Mouse (Mus musculus): ENCODE measurements around the gene Ccdc167. TPM values are rescaled to one million over a fixed set of nuclear protein-coding genes. Genes with fewer than 3 reads are reported as not detected.

Gene Ccdc167
- polyA plus RNA-seq, 1 experiment = 1.5 TPM

- peaks cover 4% of the 10 kb centered on the region; the same call in 1 of the 2 replicates for H3K4me1 ChIP-seq (ENCODE audit: control insufficient read depth, insufficient read depth, low read length)
- no peak overlapping the region for H3K4me3 ChIP-seq (ENCODE audit: control insufficient read depth, low read depth, low read length)
- no peaks in the 10 kb centered on the region for H3K27me3 ChIP-seq (ENCODE audit: control insufficient read depth, insufficient read depth, low read length)
- no peak for TF ChIP-seq CTCF (IDR thresholded peaks at IDR 0.05; ENCODE audit: control insufficient read depth, insufficient read depth, insufficient replicate concordance, low read depth, low read length)
- TF ChIP-seq POLR2A (IDR thresholded peaks at IDR 0.05; ENCODE audit: control insufficient read depth, low read depth, low read length) = no peak
- H3K36me3 ChIP-seq (ENCODE audit: control insufficient read depth, insufficient read depth, low read length) = no peaks in the 10 kb centered on the region
- H3K27ac ChIP-seq (ENCODE audit: control insufficient read depth, insufficient read depth, low read depth, low read length) = peak overlapping the region; percentile 82
These were observed 14.6 kb upstream of the Ccdc167 start for GRCm38 (mm10) chr17:29731266-29731952.

GRCm38 (mm10) chr17:29730510-29731265 lies 13.8 kb upstream of the Ccdc167 start:
- Histone ChIP-seq H3K27ac (ENCODE audit: control insufficient read depth, insufficient read depth, low read depth, low read length) (peak overlapping the region; percentile 82), H3K4me1 (ENCODE audit: control insufficient read depth, insufficient read depth, low read length) (peaks cover 4% of the 10 kb centered on the region; the same call in 1 of the 2 replicates), H3K36me3 (ENCODE audit: control insufficient read depth, insufficient read depth, low read length) (no peaks in the 10 kb centered on the region), H3K27me3 (ENCODE audit: control insufficient read depth, insufficient read depth, low read length) (no peaks in the 10 kb centered on the region), H3K4me3 (ENCODE audit: control insufficient read depth, low read depth, low read length) (no peak overlapping the region)
- TF ChIP-seq POLR2A (IDR thresholded peaks at IDR 0.05; ENCODE audit: control insufficient read depth, low read depth, low read length) = no peak
- no peak for TF ChIP-seq CTCF (IDR thresholded peaks at IDR 0.05; ENCODE audit: control insufficient read depth, insufficient read depth, insufficient replicate concordance, low read depth, low read length)

GRCm38 (mm10) chr17:29728082-29728481 lies 11.2 kb upstream of the Ccdc167 start:
- Histone ChIP-seq H3K36me3 (ENCODE audit: control insufficient read depth, insufficient read depth, low read length) (no peaks in the 10 kb centered on the region), H3K27ac (ENCODE audit: control insufficient read depth, insufficient read depth, low read depth, low read length) (no peak overlapping the region), H3K4me1 (ENCODE audit: control insufficient read depth, insufficient read depth, low read length) (peaks cover 4% of the 10 kb centered on the region; the same call in 1 of the 2 replicates), H3K27me3 (ENCODE audit: control insufficient read depth, insufficient read depth, low read length) (no peaks in the 10 kb centered on the region), H3K4me3 (ENCODE audit: control insufficient read depth, low read depth, low read length) (no peak overlapping the region)
- TF ChIP-seq CTCF (IDR thresholded peaks at IDR 0.05; ENCODE audit: control insufficient read depth, insufficient read depth, insufficient replicate concordance, low read depth, low read length) (no peak), POLR2A (IDR thresholded peaks at IDR 0.05; ENCODE audit: control insufficient read depth, low read depth, low read length) (no peak)

GRCm38 (mm10) chr17:29725027-29725620 lies 8.3 kb upstream of the Ccdc167 start:
- TF ChIP-seq POLR2A (IDR thresholded peaks at IDR 0.05; ENCODE audit: control insufficient read depth, low read depth, low read length) (no peak), CTCF (IDR thresholded peaks at IDR 0.05; ENCODE audit: control insufficient read depth, insufficient read depth, insufficient replicate concordance, low read depth, low read length) (no peak)
- H3K4me3 ChIP-seq (ENCODE audit: control insufficient read depth, low read depth, low read length) = no peak overlapping the region
- no peaks in the 10 kb centered on the region for H3K4me1 ChIP-seq (ENCODE audit: control insufficient read depth, insufficient read depth, low read length)
- no peak overlapping the region for H3K27ac ChIP-seq (ENCODE audit: control insufficient read depth, insufficient read depth, low read depth, low read length)
- no peaks in the 10 kb centered on the region for H3K36me3 ChIP-seq (ENCODE audit: control insufficient read depth, insufficient read depth, low read length)
- H3K27me3 ChIP-seq (ENCODE audit: control insufficient read depth, insufficient read depth, low read length) = no peaks in the 10 kb centered on the region

- Histone ChIP-seq H3K4me1 (ENCODE audit: control insufficient read depth, insufficient read depth, low read length) (no peaks in the 10 kb centered on the region), H3K27ac (ENCODE audit: control insufficient read depth, insufficient read depth, low read depth, low read length) (no peak overlapping the region), H3K27me3 (ENCODE audit: control insufficient read depth, insufficient read depth, low read length) (no peaks in the 10 kb centered on the region), H3K36me3 (ENCODE audit: control insufficient read depth, insufficient read depth, low read length) (no peaks in the 10 kb centered on the region), H3K4me3 (ENCODE audit: control insufficient read depth, low read depth, low read length) (no peak overlapping the region)
- TF ChIP-seq POLR2A (IDR thresholded peaks at IDR 0.05; ENCODE audit: control insufficient read depth, low read depth, low read length) = no peak
- TF ChIP-seq CTCF (IDR thresholded peaks at IDR 0.05; ENCODE audit: control insufficient read depth, insufficient read depth, insufficient replicate concordance, low read depth, low read length) = no peak
These were observed 7.8 kb upstream of the Ccdc167 start for GRCm38 (mm10) chr17:29724610-29725009.

- Histone ChIP-seq H3K36me3 (ENCODE audit: control insufficient read depth, insufficient read depth, low read length) (no peaks in the 10 kb centered on the region), H3K4me3 (ENCODE audit: control insufficient read depth, low read depth, low read length) (no peak overlapping the region), H3K27me3 (ENCODE audit: control insufficient read depth, insufficient read depth, low read length) (no peaks in the 10 kb centered on the region), H3K4me1 (ENCODE audit: control insufficient read depth, insufficient read depth, low read length) (peaks cover 4% of the 10 kb centered on the region; the same call in 1 of the 2 replicates), H3K27ac (ENCODE audit: control insufficient read depth, insufficient read depth, low read depth, low read length) (no peak overlapping the region)
- TF ChIP-seq CTCF (IDR thresholded peaks at IDR 0.05; ENCODE audit: control insufficient read depth, insufficient read depth, insufficient replicate concordance, low read depth, low read length) = no peak
- no peak for TF ChIP-seq POLR2A (IDR thresholded peaks at IDR 0.05; ENCODE audit: control insufficient read depth, low read depth, low read length)
These were observed 4.0 kb upstream of the Ccdc167 start for GRCm38 (mm10) chr17:29720755-29721365.
